Mouse (Mus musculus): ENCODE data around the gene 4930444G20Rik.
"Not testable (repeated sequence)": the region's sequence is repeated elsewhere in the genome, so short reads cannot be mapped to it uniquely, and the experiment has no call there.

4930444G20Rik gene

GRCm38 (mm10) chr10:22067979-22068378 is at the start of gene 4930444G20Rik:
4930444G20Rik (minus strand) TSS chr10:22068079.
- DNase-seq = not testable (repeated sequence)

- DNase-seq = no peak
These were observed 6.7 kb upstream of the 4930444G20Rik start for GRCm38 (mm10) chr10:22074531-22074930.

- no peak for DNase-seq
These were observed 4.9 kb upstream of the 4930444G20Rik start for GRCm38 (mm10) chr10:22072739-22073138.

- no peak for DNase-seq
These were observed 2.7 kb upstream of the 4930444G20Rik start for GRCm38 (mm10) chr10:22070576-22070975.

GRCm38 (mm10) chr10:22070168-22070567 is 2.3 kb upstream of the 4930444G20Rik start:
- no peak for DNase-seq

DNA sequence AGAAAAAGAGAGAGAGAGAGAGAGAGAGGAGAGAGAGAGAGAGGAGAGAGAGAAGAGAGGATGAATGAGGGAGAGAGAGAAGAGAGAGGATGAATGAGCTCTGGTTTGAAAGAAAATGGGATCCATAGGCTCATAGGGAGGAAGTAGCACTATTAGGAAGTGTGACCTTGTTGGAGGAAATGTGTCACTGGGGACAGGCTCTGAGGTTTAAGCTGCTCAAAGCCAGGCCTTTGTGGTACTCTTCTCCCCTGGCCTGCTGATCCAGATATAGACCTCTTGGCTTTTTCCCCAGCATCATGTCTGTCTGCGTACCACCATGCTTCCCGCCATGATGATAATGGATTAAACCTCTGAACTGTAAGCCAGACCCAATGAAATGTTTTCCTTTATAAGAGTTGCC is 8.5 kb downstream of the 4930444G20Rik start:
- no peak for DNase-seq

GRCm38 (mm10) chr10:22059026-22059325 is 8.9 kb downstream of the 4930444G20Rik start:
- DNase-seq = no peak

GRCm38 (mm10) chr10:22058218-22059025 is 9.5 kb downstream of the 4930444G20Rik start:
- DNase-seq = peak; percentile 88

- no peak for DNase-seq
These were observed 12.6 kb downstream of the 4930444G20Rik start for GRCm38 (mm10) chr10:22055308-22055707.

GRCm38 (mm10) chr10:22036256-22036655 is 31.6 kb downstream of the 4930444G20Rik start:
- DNase-seq = not testable (repeated sequence)

DNA sequence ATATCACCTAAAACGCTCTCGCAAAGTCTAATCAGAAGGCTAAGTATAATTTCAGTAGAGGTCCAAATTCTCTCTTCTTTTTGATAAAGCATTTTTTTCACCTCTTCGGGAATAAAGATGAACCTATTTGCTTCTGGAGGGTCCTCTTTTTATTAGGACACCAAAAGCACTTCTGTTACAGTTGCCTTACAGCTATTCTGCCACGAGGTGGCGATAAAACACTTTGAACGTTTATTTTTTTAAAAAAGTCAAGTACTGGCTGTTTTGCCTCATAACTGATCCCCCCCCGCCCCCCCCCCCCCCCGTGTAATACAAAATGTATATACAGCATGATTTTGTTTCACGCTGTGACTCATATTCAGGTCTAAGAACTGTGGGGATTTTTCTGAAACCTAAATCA is 33.6 kb downstream of the 4930444G20Rik start:
- DNase-seq = no peak

GRCm38 (mm10) chr10:22018618-22019017 is 49.3 kb downstream of the 4930444G20Rik start:
- no peak for DNase-seq

DNA sequence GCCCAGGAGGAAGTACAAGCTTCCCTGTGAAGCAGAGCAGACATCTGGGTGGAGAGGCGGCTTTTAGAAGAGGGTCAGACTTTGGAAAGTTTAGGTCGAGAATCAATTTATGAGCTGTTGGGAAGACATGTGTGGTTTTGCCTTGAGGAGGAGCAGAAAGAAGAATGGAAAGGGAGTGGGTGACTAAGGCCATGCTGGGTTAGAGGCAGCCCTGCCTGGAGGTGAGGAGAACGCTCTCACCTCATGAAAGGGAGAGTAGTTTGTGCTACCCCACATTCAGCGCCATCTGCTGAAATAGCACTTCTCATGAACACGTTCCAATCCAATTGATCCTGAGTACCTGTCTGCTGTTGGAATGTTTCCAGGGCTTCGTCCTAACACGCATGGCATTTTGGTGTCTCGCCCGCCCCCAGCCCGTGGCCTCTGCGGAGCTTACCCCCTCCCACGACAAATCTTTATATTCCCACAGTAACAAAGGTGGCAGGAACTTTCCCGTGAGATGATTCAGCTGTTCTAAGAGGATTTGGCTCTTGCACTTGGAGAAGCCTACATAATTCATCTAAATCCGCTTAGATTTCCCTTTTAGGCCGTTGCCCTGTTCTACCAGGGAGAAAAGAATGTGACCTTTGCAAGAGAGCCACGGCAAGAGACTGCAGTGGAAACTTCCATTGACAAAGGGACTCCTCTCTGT is 50.3 kb downstream of the 4930444G20Rik start:
- DNase-seq = no peak
